Mouse (Mus musculus): ENCODE measurements at regions not wholly inside any gene's neighbourhood (a gene's known extent, or its start where the extent isn't known, plus 50 kb on each side); places are given as distances from the start of the nearest gene placed in this dataset.

DNA sequence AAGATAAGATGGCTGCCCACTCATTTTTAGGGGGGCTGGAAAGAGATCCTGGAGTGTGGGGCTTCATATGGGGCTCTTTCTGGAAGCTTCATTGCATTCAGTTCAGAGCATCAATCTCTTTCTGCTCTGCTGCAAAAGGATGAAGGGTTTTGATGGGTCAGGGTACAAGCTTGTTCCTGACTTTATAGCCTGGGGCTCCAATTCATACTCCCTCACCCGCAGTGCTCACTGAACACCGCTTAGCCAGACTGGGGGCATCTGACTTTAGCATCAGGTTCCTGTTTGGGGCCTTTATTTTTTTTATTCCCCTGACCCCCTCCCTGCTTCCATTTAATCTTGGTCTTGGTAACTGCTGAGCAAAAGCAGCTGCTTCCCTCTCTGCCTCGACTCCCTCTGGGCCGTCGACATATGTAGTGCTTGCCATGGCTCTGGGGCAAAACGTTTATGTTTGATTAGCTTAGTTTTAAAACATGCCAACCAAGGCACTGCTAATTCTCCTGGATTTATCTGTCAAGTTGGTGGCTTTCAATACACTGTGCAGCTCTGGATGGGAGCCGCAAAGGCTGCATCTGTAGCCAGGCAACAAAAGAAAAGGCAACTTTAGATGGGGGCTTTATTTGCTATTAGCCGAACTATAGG lies 387.0 kb downstream of the Sfmbt2 start:
- DNase-seq (ENCODE audit: low spot score) = no peak
- 70% methylated on average over 8 of the region's 8 CpGs for WGBS
- H3K4me3 ChIP-seq = no peak overlapping the region

DNA sequence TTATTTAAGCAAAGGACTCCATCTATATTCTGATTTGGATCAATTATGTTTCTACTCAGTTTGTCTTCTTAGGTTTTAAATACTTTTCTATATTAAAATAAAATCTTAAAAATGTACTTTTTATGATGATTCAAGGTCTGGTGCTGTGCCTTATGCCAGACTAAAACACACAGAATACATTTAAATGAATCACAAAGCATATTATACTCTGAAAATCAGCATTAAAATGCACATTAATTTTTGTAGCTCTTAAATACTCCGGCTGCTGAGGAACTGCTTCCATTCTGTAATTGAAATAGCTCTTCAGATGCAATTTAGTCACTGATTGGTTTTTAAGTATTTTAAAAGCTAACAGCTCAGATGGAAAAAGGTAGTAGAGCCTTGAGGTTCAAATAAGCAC lies 387.6 kb downstream of the Sfmbt2 start:
- no peak overlapping the region for H3K27ac ChIP-seq
- no peak overlapping the region for H3K4me3 ChIP-seq
- no peaks in the 10 kb centered on the region for H3K9me3 ChIP-seq (replicated peaks)
- DNase-seq (ENCODE audit: low spot score) = no peak
- peaks cover 10% of the 10 kb centered on the region for H3K4me1 ChIP-seq
- H3K27me3 ChIP-seq (ENCODE audit: low read depth, poor library complexity, severe bottlenecking) = no peaks in the 10 kb centered on the region
- no peaks in the 10 kb centered on the region for H3K36me3 ChIP-seq
- WGBS = 85% methylated on average over 1 of the region's 1 CpGs

More for the DNA sequence above, 387.0 kb downstream of the Sfmbt2 start:
- Histone ChIP-seq H3K36me3 (no peaks in the 10 kb centered on the region), H3K27ac (no peak overlapping the region), H3K27me3 (ENCODE audit: low read depth, poor library complexity, severe bottlenecking) (no peaks in the 10 kb centered on the region), H3K4me1 (peaks cover 10% of the 10 kb centered on the region), H3K9me3 (replicated peaks) (no peaks in the 10 kb centered on the region)

DNA sequence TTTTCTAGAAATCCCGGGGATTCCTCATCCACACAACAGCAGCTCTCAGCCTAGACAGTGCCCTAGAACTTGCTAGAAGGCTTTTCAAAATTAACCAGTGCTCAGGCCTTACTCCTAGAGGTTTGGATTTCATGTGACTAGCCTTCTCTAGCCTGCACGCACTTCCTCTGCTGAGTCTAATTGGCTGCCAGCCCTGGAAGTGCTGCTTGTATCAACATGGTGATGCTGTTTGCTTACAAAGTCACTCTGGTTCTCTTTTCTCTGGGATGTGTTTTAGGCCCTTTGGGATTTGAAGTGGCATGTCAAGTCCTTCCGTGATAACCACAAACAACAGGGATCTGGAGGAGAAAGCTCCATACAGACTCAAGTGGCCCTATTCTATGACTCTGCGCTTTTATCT lies 391.9 kb downstream of the Sfmbt2 start:
- 89% methylated on average over 4 of the region's 4 CpGs for WGBS
- Histone ChIP-seq H3K4me1 (peaks cover 3% of the 10 kb centered on the region), H3K27me3 (ENCODE audit: low read depth, poor library complexity, severe bottlenecking) (no peaks in the 10 kb centered on the region), H3K36me3 (no peaks in the 10 kb centered on the region), H3K4me3 (no peak overlapping the region), H3K9me3 (replicated peaks) (no peaks in the 10 kb centered on the region), H3K27ac (no peak overlapping the region)
- no peak for DNase-seq (ENCODE audit: low spot score)

DNA sequence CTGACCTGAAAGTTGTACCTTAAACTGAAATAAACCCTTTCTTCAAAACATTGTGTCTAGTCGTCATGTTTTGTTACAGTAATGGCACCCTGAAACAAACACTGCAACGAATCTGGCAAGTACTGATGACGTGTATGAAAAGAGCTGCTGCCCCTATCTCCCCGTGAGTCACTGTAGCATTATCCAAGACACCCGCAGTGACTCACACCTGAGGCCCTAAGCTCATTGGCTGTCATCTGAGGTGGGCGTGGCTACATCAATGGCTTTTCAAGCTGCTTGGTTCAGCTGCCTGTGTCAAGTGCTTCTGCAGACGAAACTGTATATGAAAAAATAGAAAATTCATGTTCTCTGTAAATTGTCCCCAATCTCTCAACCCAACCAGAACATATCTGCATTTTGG lies 388.8 kb upstream of the Prkcq start:
- Histone ChIP-seq H3K36me3 (no peaks in the 10 kb centered on the region), H3K4me1 (peaks cover 5% of the 10 kb centered on the region; the same call in 1 of the 2 replicates), H3K27me3 (ENCODE audit: low read depth, poor library complexity, severe bottlenecking) (no peaks in the 10 kb centered on the region), H3K4me3 (no peak overlapping the region), H3K9me3 (replicated peaks) (no peaks in the 10 kb centered on the region), H3K27ac (no peak overlapping the region)
- no peak for DNase-seq (ENCODE audit: low spot score)
- WGBS = 64% methylated on average over 7 of the region's 7 CpGs

DNA sequence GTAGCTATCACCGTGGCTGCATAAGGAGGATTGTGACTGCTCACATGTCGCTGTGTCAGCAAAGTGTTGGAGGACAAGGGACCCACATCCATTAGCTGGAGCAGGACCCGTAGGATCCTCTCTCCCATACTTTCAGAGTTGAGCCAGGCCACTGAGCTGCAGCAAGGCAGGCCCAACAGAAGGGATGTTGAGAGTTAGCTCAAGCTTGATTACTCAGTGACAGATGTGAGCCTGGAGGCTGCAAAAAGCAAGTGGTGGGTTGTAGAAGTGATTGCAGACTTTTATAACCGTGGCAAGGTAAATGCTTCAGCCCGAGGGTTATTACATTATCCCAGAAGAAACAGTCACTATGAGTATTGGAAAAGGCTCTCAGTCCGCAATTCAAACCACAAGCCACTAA lies 388.3 kb upstream of the Prkcq start:
- Histone ChIP-seq H3K4me3 (no peak overlapping the region), H3K9me3 (replicated peaks) (no peaks in the 10 kb centered on the region), H3K36me3 (no peaks in the 10 kb centered on the region), H3K4me1 (peaks cover 5% of the 10 kb centered on the region; the same call in 1 of the 2 replicates), H3K27me3 (ENCODE audit: low read depth, poor library complexity, severe bottlenecking) (no peaks in the 10 kb centered on the region), H3K27ac (no peak overlapping the region)
- DNase-seq (ENCODE audit: low spot score) = no peak
- WGBS = 73% methylated on average over 6 of the region's 6 CpGs

DNA sequence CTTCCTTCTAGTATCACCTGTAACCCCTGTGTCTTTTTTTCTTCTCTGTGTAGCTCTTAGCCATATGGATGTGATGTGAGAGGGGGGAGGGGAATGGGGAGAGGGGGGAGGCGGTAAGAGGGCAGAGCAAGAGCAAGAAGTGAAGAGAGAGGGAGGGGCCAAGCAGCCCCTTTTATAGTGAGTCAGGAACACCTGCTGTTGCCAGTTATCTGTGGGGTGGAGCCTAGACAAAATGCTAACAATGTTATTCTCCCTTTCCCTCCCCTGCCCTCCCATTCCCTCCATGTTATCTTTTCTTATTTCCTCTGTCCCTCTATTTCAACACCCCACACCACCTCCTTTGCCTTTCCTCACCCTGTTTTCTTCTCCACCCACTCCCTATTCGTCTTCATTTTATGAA lies 387.6 kb upstream of the Prkcq start:
- WGBS = 80% methylated on average over 1 of the region's 2 CpGs
- no peak for DNase-seq (ENCODE audit: low spot score)
- H3K9me3 ChIP-seq (replicated peaks) = no peaks in the 10 kb centered on the region

DNA sequence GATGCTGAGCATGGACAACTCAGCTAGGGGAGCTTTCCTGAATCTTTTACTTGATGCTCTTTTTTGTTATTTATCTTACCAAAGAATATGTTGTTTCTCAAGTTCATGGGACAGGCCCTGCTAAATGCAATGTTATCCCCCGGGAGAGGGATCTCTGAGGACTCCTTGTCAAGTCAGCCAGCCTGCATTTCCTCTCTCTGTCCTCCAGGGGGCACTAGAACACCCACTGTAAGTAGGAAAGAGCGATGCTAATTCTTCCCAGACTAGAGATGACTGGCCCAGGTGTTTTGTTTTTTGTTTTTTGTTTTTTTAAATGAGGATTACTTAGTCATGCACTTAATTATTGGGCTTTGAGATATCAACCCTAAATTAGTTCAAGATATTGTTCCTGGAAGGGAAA lies 386.8 kb upstream of the Prkcq start:
- H3K4me3 ChIP-seq = no peak overlapping the region
- no peaks in the 10 kb centered on the region for H3K9me3 ChIP-seq (replicated peaks)
- peaks cover 5% of the 10 kb centered on the region; the same call in 1 of the 2 replicates for H3K4me1 ChIP-seq
- no peak for DNase-seq (ENCODE audit: low spot score)
- no peaks in the 10 kb centered on the region for H3K27me3 ChIP-seq (ENCODE audit: low read depth, poor library complexity, severe bottlenecking)
- 26% methylated on average over 2 of the region's 2 CpGs for WGBS
- H3K27ac ChIP-seq = no peak overlapping the region
- H3K36me3 ChIP-seq = no peaks in the 10 kb centered on the region

More for the DNA sequence above, 387.6 kb upstream of the Prkcq start:
- Histone ChIP-seq H3K27ac (no peak overlapping the region), H3K4me3 (no peak overlapping the region), H3K4me1 (peaks cover 5% of the 10 kb centered on the region; the same call in 1 of the 2 replicates), H3K27me3 (ENCODE audit: low read depth, poor library complexity, severe bottlenecking) (no peaks in the 10 kb centered on the region), H3K36me3 (no peaks in the 10 kb centered on the region)

DNA sequence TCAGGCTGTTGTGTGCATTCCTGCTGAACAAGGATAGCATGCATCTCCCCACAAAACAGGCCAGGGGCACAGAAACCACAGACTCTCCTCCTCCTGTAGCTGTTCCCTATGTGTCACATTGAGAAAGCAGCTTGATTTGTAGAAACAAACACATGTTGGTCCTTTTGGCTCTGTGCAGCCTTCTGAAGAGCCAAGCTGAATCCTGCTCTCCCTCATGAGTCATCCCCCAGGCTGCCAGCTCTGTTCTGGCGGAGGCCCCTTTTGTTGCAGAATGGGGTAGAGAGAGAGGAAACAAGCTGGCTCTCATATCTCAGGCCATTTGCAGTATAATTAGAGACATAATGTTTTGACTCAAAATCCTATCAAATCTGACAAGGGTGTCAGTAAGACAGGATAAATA lies 383.4 kb upstream of the Prkcq start:
- Histone ChIP-seq H3K36me3 (no peaks in the 10 kb centered on the region), H3K9me3 (replicated peaks) (no peaks in the 10 kb centered on the region), H3K4me1 (peaks cover 5% of the 10 kb centered on the region; the same call in 1 of the 2 replicates), H3K27me3 (ENCODE audit: low read depth, poor library complexity, severe bottlenecking) (no peaks in the 10 kb centered on the region), H3K4me3 (no peak overlapping the region), H3K27ac (no peak overlapping the region)
- WGBS = 45% methylated on average over 1 of the region's 1 CpGs
- no peak for DNase-seq (ENCODE audit: low spot score)

DNA sequence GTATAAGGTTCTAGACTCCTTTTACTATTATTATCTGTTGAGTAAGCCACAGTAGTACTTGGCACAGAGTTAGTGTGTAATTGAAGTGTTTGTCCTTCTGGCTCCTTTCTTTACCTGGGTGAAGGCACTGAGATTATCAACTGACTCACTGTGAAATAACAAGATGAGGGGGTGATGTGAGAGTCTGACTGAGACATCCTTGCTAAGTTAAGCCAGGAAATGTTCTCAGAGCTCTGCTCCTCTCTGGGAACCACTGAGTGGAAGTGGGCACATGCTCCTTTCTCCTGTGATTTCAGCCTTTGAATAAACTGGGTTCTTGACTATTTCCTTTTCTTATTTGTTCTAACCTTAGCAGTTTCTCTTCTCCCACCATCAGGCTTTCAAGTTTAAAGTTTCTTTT lies 380.7 kb upstream of the Prkcq start:
- H3K27ac ChIP-seq = no peak overlapping the region
- H3K36me3 ChIP-seq = no peaks in the 10 kb centered on the region
- H3K27me3 ChIP-seq (ENCODE audit: low read depth, poor library complexity, severe bottlenecking) = no peaks in the 10 kb centered on the region
- no peaks in the 10 kb centered on the region for H3K4me1 ChIP-seq
- H3K9me3 ChIP-seq (replicated peaks) = no peaks in the 10 kb centered on the region
- H3K4me3 ChIP-seq = no peak overlapping the region
- DNase-seq (ENCODE audit: low spot score) = no peak

DNA sequence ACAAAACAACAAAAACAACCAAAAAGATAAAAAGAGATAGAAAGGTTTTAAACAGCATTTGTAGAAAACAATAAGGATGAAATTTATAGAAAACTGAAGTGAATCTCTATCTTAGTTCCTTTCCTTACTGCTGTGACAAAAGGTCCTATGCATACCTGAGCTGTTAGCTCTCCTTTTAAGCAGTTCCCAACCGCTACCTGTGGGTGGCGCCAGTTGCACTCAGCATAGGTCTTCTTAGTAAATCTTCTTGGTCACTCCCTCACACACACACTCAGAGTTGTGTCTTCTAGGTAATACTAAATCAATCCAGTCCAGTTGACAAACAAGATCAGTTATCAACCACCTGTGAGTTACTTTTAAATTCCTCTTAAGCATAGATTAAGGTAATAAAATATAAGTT lies 355.5 kb upstream of the Prkcq start:
- no peak overlapping the region for H3K4me3 ChIP-seq
- no peak for DNase-seq (ENCODE audit: low spot score)
- 30% methylated on average over 2 of the region's 2 CpGs for WGBS

DNA sequence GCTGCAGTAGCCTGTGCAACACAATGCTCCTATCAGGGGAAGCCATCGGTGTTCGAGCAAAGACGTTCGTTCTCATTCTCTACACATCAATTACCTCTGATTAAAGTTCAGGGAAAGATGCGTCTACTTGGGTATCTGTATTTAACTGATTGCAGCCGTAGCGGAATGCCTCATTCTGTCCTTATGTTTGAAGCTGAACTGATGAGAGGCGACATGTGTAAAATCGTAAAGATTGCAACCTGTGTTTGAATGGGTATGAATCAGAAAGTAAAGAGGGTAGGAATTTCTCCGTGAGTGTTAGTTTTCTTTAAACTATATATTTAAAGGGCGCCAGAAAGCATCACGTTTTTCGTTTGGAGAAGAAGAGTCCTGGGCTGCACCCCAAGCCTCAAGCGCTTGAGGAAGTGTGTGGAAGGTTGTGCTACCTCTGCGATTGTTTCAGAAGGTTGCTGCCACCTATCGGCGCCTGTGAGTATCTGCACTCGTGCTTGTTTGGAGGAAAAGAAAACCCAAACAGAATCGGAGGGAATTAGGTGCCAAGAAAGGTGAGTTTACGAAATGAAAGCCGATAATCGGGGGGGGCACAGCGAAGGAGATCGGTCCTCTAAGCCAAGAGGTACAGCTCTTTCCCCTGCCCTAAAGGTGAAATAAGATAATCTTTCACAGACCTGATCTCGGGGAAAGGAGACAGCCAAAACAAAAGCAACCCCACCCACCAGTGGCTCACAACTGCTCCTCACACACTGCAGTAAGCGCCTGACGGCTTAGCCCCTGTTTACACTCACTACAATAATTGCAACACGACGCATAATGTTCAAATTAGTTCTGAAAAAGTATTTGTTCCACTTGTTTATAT lies 346.4 kb upstream of the Prkcq start:
- DNase-seq (ENCODE audit: low spot score) = peak; percentile 70
- H3K36me3 ChIP-seq = no peaks in the 10 kb centered on the region
- H3K9me3 ChIP-seq (replicated peaks) = no peaks in the 10 kb centered on the region
- peak overlapping the region; percentile 64; the same call in 1 of the 2 replicates for H3K27ac ChIP-seq
- peak overlapping the region; percentile 51 for H3K4me3 ChIP-seq
- H3K4me1 ChIP-seq = no peaks in the 10 kb centered on the region
- no peaks in the 10 kb centered on the region for H3K27me3 ChIP-seq (ENCODE audit: low read depth, poor library complexity, severe bottlenecking)
- 35% methylated on average over 29 of the region's 29 CpGs for WGBS

More for the DNA sequence above, 355.5 kb upstream of the Prkcq start:
- Histone ChIP-seq H3K9me3 (replicated peaks) (no peaks in the 10 kb centered on the region), H3K27me3 (ENCODE audit: low read depth, poor library complexity, severe bottlenecking) (no peaks in the 10 kb centered on the region), H3K36me3 (no peaks in the 10 kb centered on the region), H3K27ac (no peak overlapping the region), H3K4me1 (no peaks in the 10 kb centered on the region)

DNA sequence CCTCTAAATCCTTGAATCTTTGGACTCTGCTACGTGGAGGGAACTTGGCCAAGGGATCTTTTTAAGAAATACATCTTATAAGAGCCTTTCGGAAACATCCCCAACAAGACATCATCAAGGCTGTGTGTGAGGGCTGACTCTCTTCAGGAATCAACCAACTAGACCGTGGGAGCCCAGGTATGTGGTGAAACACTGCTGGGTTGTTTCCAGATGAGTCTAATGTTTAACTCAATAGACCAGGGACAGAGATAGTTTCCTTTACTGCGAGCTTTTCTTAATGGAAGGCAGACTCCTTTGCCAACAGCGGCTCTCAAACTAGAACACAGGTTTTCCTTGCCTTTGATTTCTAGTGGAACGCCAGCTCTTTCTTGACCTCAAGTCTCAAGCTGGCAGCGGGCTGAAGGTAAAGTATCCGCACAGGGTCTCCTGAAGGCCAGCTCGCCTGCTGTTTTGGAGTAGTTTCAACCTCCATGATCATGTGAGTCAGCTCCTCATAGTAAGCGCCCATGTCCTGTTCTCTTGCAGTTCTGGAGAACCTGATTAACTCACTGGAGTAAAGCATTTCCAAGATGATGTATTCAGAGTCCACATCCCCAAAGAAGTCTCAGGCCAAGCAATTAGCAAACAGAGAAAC lies 345.7 kb upstream of the Prkcq start:
- Histone ChIP-seq H3K4me1 (no peaks in the 10 kb centered on the region), H3K36me3 (no peaks in the 10 kb centered on the region), H3K4me3 (peak overlapping the region; percentile 51), H3K27me3 (ENCODE audit: low read depth, poor library complexity, severe bottlenecking) (no peaks in the 10 kb centered on the region), H3K9me3 (replicated peaks) (no peaks in the 10 kb centered on the region), H3K27ac (no peak overlapping the region)
- 86% methylated on average over 10 of the region's 10 CpGs for WGBS
- DNase-seq (ENCODE audit: low spot score) = no peak

DNA sequence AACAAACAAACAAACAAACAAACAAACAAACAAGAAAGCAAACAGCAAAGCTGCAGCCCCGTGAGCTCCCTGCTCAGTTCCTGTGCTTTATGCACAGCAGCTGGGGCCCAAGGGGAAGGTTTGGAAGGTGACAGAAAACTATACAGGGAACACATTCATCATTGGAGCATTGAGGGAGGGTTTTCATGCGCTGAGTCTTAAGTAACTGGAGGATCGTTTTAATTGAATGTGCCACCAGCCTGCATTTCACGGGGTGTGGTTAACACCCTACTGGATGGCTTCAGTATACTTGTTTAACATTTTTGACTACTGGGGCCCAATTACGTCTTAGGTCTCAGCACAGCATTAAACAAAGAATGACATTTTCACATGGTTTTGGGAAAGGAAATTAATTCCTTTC lies 331.9 kb upstream of the Prkcq start:
- no peak for DNase-seq (ENCODE audit: low spot score)
- 66% methylated on average over 5 of the region's 5 CpGs for WGBS
- Histone ChIP-seq H3K27me3 (ENCODE audit: low read depth, poor library complexity, severe bottlenecking) (no peaks in the 10 kb centered on the region), H3K36me3 (no peaks in the 10 kb centered on the region), H3K9me3 (replicated peaks) (no peaks in the 10 kb centered on the region), H3K4me3 (no peak overlapping the region), H3K4me1 (peaks cover 7% of the 10 kb centered on the region; the same call in 1 of the 2 replicates), H3K27ac (no peak overlapping the region)

All from limb, embryonic 10.5 days (tissue).